Mouse (Mus musculus): ENCODE results near the gene Prkce. TPM values are rescaled to one million over a fixed set of nuclear protein-coding genes. Genes with fewer than 3 reads are reported as not detected.

Prkce gene
- total RNA-seq, 2 experiments from 2014 or later, result 9.3 to 10.2 TPM

- peak; percentile 41 for DNase-seq
- peak overlapping the region; percentile 6; the same call in 1 of the 2 replicates for H3K27ac ChIP-seq
- TF ChIP-seq CTCF (IDR thresholded peaks at IDR 0.05), result no peak
Observed at GRCm38 (mm10) chr17:86231741-86232179, 64.2 kb downstream of the Prkce start.

GRCm38 (mm10) chr17:86232248-86232647, 64.7 kb downstream of the Prkce start:
- intact Hi-C loops (cut with DNase I), result no loop called here
- TF ChIP-seq CTCF (IDR thresholded peaks at IDR 0.05), result no peak
- Histone ChIP-seq H3K4me3 (peak overlapping the region; percentile 22; the same call in 1 of the 2 replicates), H3K27ac (peak overlapping the region; percentile 6; the same call in 1 of the 2 replicates)
- DNase-seq, result no peak

More at GRCm38 (mm10) chr17:86231741-86232179, 64.2 kb downstream of the Prkce start:
- intact Hi-C loops (cut with DNase I), result no loop called here
- peak overlapping the region; percentile 22 for H3K4me3 ChIP-seq

GRCm38 (mm10) chr17:86234587-86235150, 67.1 kb downstream of the Prkce start:
- no peak for TF ChIP-seq CTCF (IDR thresholded peaks at IDR 0.05)
- no peak for DNase-seq
- H3K4me3 ChIP-seq, result no peak overlapping the region
- no peak overlapping the region for H3K27ac ChIP-seq
- intact Hi-C loops (cut with DNase I), result no loop called here

- TF ChIP-seq CTCF (IDR thresholded peaks at IDR 0.05), result no peak
- Histone ChIP-seq H3K27ac (peak overlapping the region; percentile 50), H3K4me3 (no peak overlapping the region)
- intact Hi-C loops (cut with DNase I), result no loop called here
- no peak for DNase-seq
Observed at GRCm38 (mm10) chr17:86236026-86236712, 68.6 kb downstream of the Prkce start.

- peak; percentile 13; the same call in 1 of the 2 replicates for TF ChIP-seq CTCF (IDR thresholded peaks at IDR 0.05)
- peak overlapping the region; percentile 50 for H3K27ac ChIP-seq
- intact Hi-C loops (cut with DNase I), result no loop called here
Observed at GRCm38 (mm10) chr17:86236861-86237763, 69.5 kb downstream of the Prkce start.

GRCm38 (mm10) chr17:86242291-86242690, 74.7 kb downstream of the Prkce start:
- TF ChIP-seq CTCF (IDR thresholded peaks at IDR 0.05), result no peak
- H3K4me3 ChIP-seq, result no peak overlapping the region
- DNase-seq, result no peak
- no peak overlapping the region for H3K27ac ChIP-seq
- intact Hi-C loops (cut with DNase I), result no loop called here

More at GRCm38 (mm10) chr17:86236861-86237763, 69.5 kb downstream of the Prkce start:
- DNase-seq, result peak; percentile 79
- H3K4me3 ChIP-seq, result no peak overlapping the region

GRCm38 (mm10) chr17:86243109-86243527, 75.5 kb downstream of the Prkce start:
- Histone ChIP-seq H3K4me3 (peak overlapping the region; percentile 43), H3K27ac (no peak overlapping the region)
- TF ChIP-seq CTCF (IDR thresholded peaks at IDR 0.05), result no peak
- no peak for DNase-seq
- intact Hi-C loops (cut with DNase I), result no loop called here

GRCm38 (mm10) chr17:86244397-86244796, 76.8 kb downstream of the Prkce start:
- TF ChIP-seq CTCF (IDR thresholded peaks at IDR 0.05), result no peak
- Histone ChIP-seq H3K4me3 (no peak overlapping the region), H3K27ac (no peak overlapping the region)
- intact Hi-C loops (cut with DNase I), result no loop called here
- DNase-seq, result no peak

GRCm38 (mm10) chr17:86248832-86249231, 81.2 kb downstream of the Prkce start:
- intact Hi-C loops (cut with DNase I), result no loop called here

GRCm38 (mm10) chr17:86249499-86250405, 82.2 kb downstream of the Prkce start:
- intact Hi-C loops (cut with DNase I), result no loop called here
- no peak for TF ChIP-seq CTCF (IDR thresholded peaks at IDR 0.05)

More at GRCm38 (mm10) chr17:86248832-86249231, 81.2 kb downstream of the Prkce start:
- TF ChIP-seq CTCF (IDR thresholded peaks at IDR 0.05), result no peak
- DNase-seq, result no peak
- Histone ChIP-seq H3K27ac (no peak overlapping the region), H3K4me3 (no peak overlapping the region)

GRCm38 (mm10) chr17:86250406-86250905, 82.9 kb downstream of the Prkce start:
- no peak for TF ChIP-seq CTCF (IDR thresholded peaks at IDR 0.05)
- H3K27ac ChIP-seq, result no peak overlapping the region
- intact Hi-C loops (cut with DNase I), result no loop called here
- H3K4me3 ChIP-seq, result no peak overlapping the region
- no peak for DNase-seq

More at GRCm38 (mm10) chr17:86249499-86250405, 82.2 kb downstream of the Prkce start:
- DNase-seq, result peak; percentile 49
- Histone ChIP-seq H3K4me3 (no peak overlapping the region), H3K27ac (no peak overlapping the region)

Measured in gastrocnemius, adult 2 months (tissue).